9 mouse cellular contexts compared by ENCODE assay signal in genomic region chr7:30444154-30444970, GRCm38 (mm10). TPM values are rescaled to one million over a fixed set of nuclear protein-coding genes. Genes with fewer than 3 reads are reported as not detected.
A peak's percentile ranks its signal among the peaks of the same experiment; 100 is the strongest.
DNase-seq lines count a peak whose midpoint lies in the region; ATAC-seq and TF ChIP-seq lines count a peak whose summit lies in the region.
"Had no signal": no experiment of that assay in that cellular context is flagged by ENCODE, and none has a peak within 500 bp of the region (broad histone marks: within the 10 kb centered on the region; RNA-seq: fewer than 3 reads in every experiment).

No protein-coding gene starts in this region.

- peak overlapping the region; percentile 69 for H3K9ac ChIP-seq in lung, embryonic 16.5 days (ENCODE audit: low read length)

- H3K27me3 ChIP-seq in lung, embryonic 16.5 days (ENCODE audit: control insufficient read depth, insufficient read depth, low read depth, low read length), result 0 out of 2 replicates have a peak, but pooled peaks cover 9% of the 10 kb centered on the region

- no peaks in the 10 kb centered on the region for H3K36me3 ChIP-seq in lung, embryonic 16.5 days (ENCODE audit: control insufficient read depth, insufficient read depth, low read length)

- H3K4me1 ChIP-seq in lung, embryonic 16.5 days (replicated peaks; ENCODE audit: control insufficient read depth, insufficient read depth, low read length), result peaks cover 15% of the 10 kb centered on the region

- no peak for TF ChIP-seq CTCF in gastrocnemius, adult 2 months (IDR thresholded peaks at IDR 0.05)

- peak overlapping the region; percentile 71 for H3K4me3 ChIP-seq in gastrocnemius, adult 2 months
- peak overlapping the region; percentile 70 for H3K4me3 ChIP-seq in lung, embryonic 16.5 days (ENCODE audit: low read length)

- H3K9me3 ChIP-seq in lung, embryonic 16.5 days (ENCODE audit: control insufficient read depth, low read length), result peaks cover 4% of the 10 kb centered on the region; the same call in 1 of the 2 replicates

- H3K4me2 ChIP-seq in lung, embryonic 16.5 days (ENCODE audit: low read depth, low read length), result peak overlapping the region; percentile 92

- DNase-seq in gastrocnemius, adult 2 months, result no peak
- no peak for DNase-seq in gastrocnemius, postnatal 36 days
- peak; percentile 85 for DNase-seq in brain, embryonic 18.5 days (ENCODE audit: low read depth, low spot score)
- DNase-seq in layer of hippocampus, adult 18-20 months (ENCODE audit: low spot score in 2 of 2), result peak; percentile 79 to 84
- peak; percentile 78 for DNase-seq in right cerebral cortex, postnatal 25 days

- under 1% methylated on average over 37 of the region's 38 CpGs for WGBS in lung, embryonic 16.5 days

- intact Hi-C loops in gastrocnemius, adult 2 months (cut with DNase I), result no loop called here
- intact Hi-C loops in gastrocnemius, postnatal 36 days (cut with DNase I), result loop anchor here (5.0 kb wide), 1 partner anchor 48 kb away; the partner anchor contains the start of gene Prodh2

- H3K27ac ChIP-seq in gastrocnemius, adult 2 months, result no peak overlapping the region
- H3K27ac ChIP-seq in lung, embryonic 16.5 days (ENCODE audit: low read length), result no peak overlapping the region

- ATAC-seq in frontal cortex, adult (ENCODE audit: low TSS enrichment), result peak; percentile 28; the same call in 1 of the 2 replicates
- ATAC-seq in lung, embryonic 16.5 days (ENCODE audit: low read depth), result peak; percentile 27
- no peak for ATAC-seq in megakaryocyte-erythroid progenitor cell, adult 5-6 weeks (replicated peaks; ENCODE audit: low FRiP score, low TSS enrichment, poor library complexity, severe bottlenecking)

RNA-seq across cellular contexts. Expression of gene Aplp1, which starts 1.0 kb away (rescaled TPM):
- total RNA-seq in gastrocnemius, adult 2 months (2021), result 1 to 10 TPM in 1 of 2 experiments, under 1 TPM in 1; 0.94 to 1.2 TPM
- total RNA-seq in gastrocnemius, postnatal 36 days (2021), result 1 to 10 TPM in 1 of 2 experiments, under 1 TPM in 1; 0.62 to 1.0 TPM
- total RNA-seq in layer of hippocampus, adult 18-20 months (2021), result 1,000 to 10,000 TPM; 1,425 to 1,440 TPM
- polyA plus RNA-seq in lung, embryonic 16.5 days (2015; fragmentation: Nextera tagmentation; extraction: Ambion mirVana), result 20.4 and 22.3 TPM in 2 replicates
- not detected in 2 replicates for total RNA-seq in megakaryocyte-erythroid progenitor cell, adult 5-6 weeks (2014; fragmentation: Nextera tagmentation)
- total RNA-seq in megakaryocyte-erythroid progenitor cell, adult 5-6 weeks (2017), result not detected in 2 replicates

RNA-seq across cellular contexts. Expression of gene Kirrel2, which starts 13.1 kb away (rescaled TPM):
- total RNA-seq in gastrocnemius, adult 2 months (2021), result not detected
- total RNA-seq in gastrocnemius, postnatal 36 days (2021), result not detected
- 10 to 100 TPM; 11.9 to 17.4 TPM for total RNA-seq in layer of hippocampus, adult 18-20 months (2021)
- not detected in 2 replicates for polyA plus RNA-seq in lung, embryonic 16.5 days (2015; fragmentation: Nextera tagmentation; extraction: Ambion mirVana)
- not detected in 2 replicates for total RNA-seq in megakaryocyte-erythroid progenitor cell, adult 5-6 weeks (2014; fragmentation: Nextera tagmentation)
- total RNA-seq in megakaryocyte-erythroid progenitor cell, adult 5-6 weeks (2017), result not detected in 2 replicates
- total RNA-seq: heart, postnatal 14 days had no signal

RNA-seq across cellular contexts. Expression of gene Nphs1, which starts 13.8 kb away (rescaled TPM):
- total RNA-seq in gastrocnemius, adult 2 months (2021), result not detected
- not detected for total RNA-seq in gastrocnemius, postnatal 36 days (2021)
- total RNA-seq in layer of hippocampus, adult 18-20 months (2021), result 1 to 10 TPM in 1 of 2 experiments, under 1 TPM in 1; 0.96 to 1.8 TPM
- polyA plus RNA-seq in lung, embryonic 16.5 days (2015; fragmentation: Nextera tagmentation; extraction: Ambion mirVana), result not detected in 2 replicates
- total RNA-seq in megakaryocyte-erythroid progenitor cell, adult 5-6 weeks (2014; fragmentation: Nextera tagmentation), result 1.7 TPM in 1 of 2 replicates, not detected in the other
- total RNA-seq in megakaryocyte-erythroid progenitor cell, adult 5-6 weeks (2017), result 1.9 TPM in 1 of 2 replicates, not detected in the other
- total RNA-seq: heart, postnatal 14 days had no signal

RNA-seq across cellular contexts. Expression of gene Nfkbid, which starts 22.8 kb away (rescaled TPM):
- total RNA-seq in gastrocnemius, adult 2 months (2021), result under 1 TPM; 0.11 to 0.13 TPM
- under 1 TPM; 0.12 to 0.20 TPM for total RNA-seq in gastrocnemius, postnatal 36 days (2021)
- total RNA-seq in layer of hippocampus, adult 18-20 months (2021), result 1 to 10 TPM; 3.0 to 4.2 TPM
- polyA plus RNA-seq in lung, embryonic 16.5 days (2015; fragmentation: Nextera tagmentation; extraction: Ambion mirVana), result 1.9 and 2.0 TPM in 2 replicates
- total RNA-seq in megakaryocyte-erythroid progenitor cell, adult 5-6 weeks (2014; fragmentation: Nextera tagmentation), result 0.89 and 9.0 TPM in 2 replicates
- total RNA-seq in megakaryocyte-erythroid progenitor cell, adult 5-6 weeks (2017), result 0.80 and 3.1 TPM in 2 replicates

RNA-seq across cellular contexts. Expression of gene Hcst, which starts 24.7 kb away (rescaled TPM):
- not detected for total RNA-seq in gastrocnemius, adult 2 months (2021)
- total RNA-seq in gastrocnemius, postnatal 36 days (2021), result under 1 TPM in 1 of 2 experiments, not detected in 1; 0.86 TPM
- under 1 TPM in 1 of 2 experiments, not detected in 1; 0.99 TPM for total RNA-seq in layer of hippocampus, adult 18-20 months (2021)
- polyA plus RNA-seq in lung, embryonic 16.5 days (2015; fragmentation: Nextera tagmentation; extraction: Ambion mirVana), result 2.0 and 2.6 TPM in 2 replicates
- 4.3 and 4.4 TPM in 2 replicates for total RNA-seq in megakaryocyte-erythroid progenitor cell, adult 5-6 weeks (2014; fragmentation: Nextera tagmentation)
- 3.3 TPM in 1 of 2 replicates, not detected in the other for total RNA-seq in megakaryocyte-erythroid progenitor cell, adult 5-6 weeks (2017)

Comparison
In these comparisons a context has a peak if more than half of its experiments do, and no peak if none do; other contexts are left out.
1. DNase-seq: peak in brain, embryonic 18.5 days (single experiment), layer of hippocampus, adult 18-20 months (2 of 2) and right cerebral cortex, postnatal 25 days (single experiment); none in gastrocnemius, adult 2 months (single experiment) and gastrocnemius, postnatal 36 days (0 of 2).
2. RNA of gene Aplp1, which starts 1.0 kb away (total RNA-seq): 1,425 to 1,440 TPM in layer of hippocampus, adult 18-20 months; 0.94 to 1.2 TPM in gastrocnemius, adult 2 months, 0.62 to 1.0 TPM in gastrocnemius, postnatal 36 days and not detected in megakaryocyte-erythroid progenitor cell, adult 5-6 weeks; every median in the first group is over 100 times any median in the second.
3. RNA of gene Kirrel2, which starts 13.1 kb away (total RNA-seq): 11.9 to 17.4 TPM in layer of hippocampus, adult 18-20 months; not detected in gastrocnemius, postnatal 36 days, not detected in megakaryocyte-erythroid progenitor cell, adult 5-6 weeks and not detected in gastrocnemius, adult 2 months; every median in the first group is over 10 times any median in the second.